Mouse (Mus musculus): ENCODE data around the gene Fam214b. TPM values are rescaled to one million over a fixed set of nuclear protein-coding genes. Genes with fewer than 3 reads are reported as not detected.
A peak's percentile ranks its signal among the peaks of the same experiment; 100 is the strongest.

Gene Fam214b
- polyA plus RNA-seq, 1 experiment from 2014 or later: 7.9 TPM

DNA sequence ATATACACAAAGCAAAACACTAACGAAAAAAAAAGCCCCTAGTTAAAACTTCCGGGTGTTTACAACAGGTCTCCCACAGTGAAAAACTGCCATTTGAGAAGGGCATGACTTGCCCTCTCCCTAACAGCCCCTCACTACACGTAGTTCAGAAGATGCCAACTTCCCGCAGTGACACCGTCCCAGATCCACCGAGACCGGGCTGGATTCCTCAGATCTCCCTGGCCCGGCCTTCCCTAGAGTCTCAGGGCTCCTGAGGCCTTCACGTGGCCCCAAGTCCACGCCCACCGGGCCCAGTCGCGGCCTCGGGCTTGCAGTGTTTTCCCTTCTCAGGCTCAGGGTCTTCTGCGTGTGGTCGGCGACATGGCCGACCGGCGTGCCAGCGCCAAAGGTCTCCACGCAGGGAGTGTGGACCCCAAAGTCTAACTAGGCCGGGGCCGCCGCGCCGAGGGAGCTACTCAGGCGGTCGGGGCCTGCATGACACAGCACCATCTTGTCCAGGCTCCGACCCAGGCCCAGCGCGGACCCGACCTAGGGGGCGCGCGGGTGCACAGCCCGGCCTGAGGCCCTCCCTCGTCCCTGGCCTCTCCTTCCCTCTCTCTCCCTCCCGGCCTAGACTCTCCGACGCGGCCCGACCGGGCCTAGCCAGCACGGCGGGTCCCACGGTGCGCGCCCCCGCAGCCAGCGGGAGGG is 46.4 kb downstream of the Fam214b start:
- Histone ChIP-seq H3K27ac (peak overlapping the region; percentile 100), H3K9me3 (no peaks in the 10 kb centered on the region), H3K4me1 (replicated peaks) (peaks cover 10% of the 10 kb centered on the region), H3K27me3 (replicated peaks) (no peaks in the 10 kb centered on the region), H3K4me2 (replicated peaks) (peak overlapping the region; percentile 49), H3K9ac (peak overlapping the region; percentile 97), H3K36me3 (peaks cover 7% of the 10 kb centered on the region; the same call in 1 of the 2 replicates), H3K4me3 (replicated peaks) (peak overlapping the region; percentile 93)
- ATAC-seq: peak; percentile 79
- WGBS: under 1% methylated on average over 47 of the region's 51 CpGs

DNA sequence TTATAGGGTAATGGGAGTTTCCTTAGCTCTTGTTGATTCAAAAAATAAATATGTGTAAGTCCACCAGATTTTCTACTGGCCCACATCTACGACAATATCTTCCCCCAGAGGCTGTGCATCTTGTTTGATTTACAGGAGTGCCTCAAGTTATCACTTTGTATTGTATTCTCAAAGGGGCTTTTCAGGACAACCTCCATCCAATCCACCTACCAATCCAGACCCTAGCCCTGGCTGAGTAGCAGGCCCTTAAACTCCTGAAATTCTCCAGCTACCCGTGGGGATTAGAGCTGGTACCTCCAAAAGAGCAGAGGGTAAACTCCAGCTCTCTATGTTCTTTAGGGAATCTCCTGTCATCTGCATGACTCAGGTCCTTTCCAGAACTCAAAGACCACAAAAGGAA is 48.0 kb downstream of the Fam214b start:
- Histone ChIP-seq H3K27me3 (replicated peaks) (no peaks in the 10 kb centered on the region), H3K27ac (no peak overlapping the region), H3K4me2 (replicated peaks) (peak overlapping the region; percentile 49), H3K36me3 (peaks cover 16% of the 10 kb centered on the region), H3K4me3 (replicated peaks) (peak overlapping the region; percentile 93), H3K4me1 (replicated peaks) (peaks cover 10% of the 10 kb centered on the region), H3K9ac (no peak overlapping the region), H3K9me3 (no peaks in the 10 kb centered on the region)
- no peak for ATAC-seq
- WGBS: 54% methylated on average over 2 of the region's 2 CpGs

DNA sequence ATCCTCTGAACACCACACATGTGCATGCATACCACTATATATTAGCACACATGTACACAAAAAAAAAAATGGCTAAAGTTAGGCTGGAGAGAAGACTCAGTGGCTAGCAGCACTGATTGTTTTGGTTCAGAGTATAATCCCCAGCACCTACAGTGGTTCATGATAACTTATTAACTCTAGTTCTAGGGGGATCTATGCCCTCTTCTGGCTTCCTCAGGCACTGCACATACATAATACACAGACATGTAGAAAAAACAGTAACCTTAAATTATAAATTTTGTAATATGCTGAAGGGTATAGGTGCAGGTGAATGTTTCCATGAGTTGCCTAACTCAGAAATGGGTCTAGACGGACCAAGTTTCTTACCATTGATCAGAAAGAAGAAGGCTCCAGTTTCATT is 57.7 kb downstream of the Fam214b start:
- H3K9me3 ChIP-seq: no peaks in the 10 kb centered on the region
- no peak overlapping the region for H3K27ac ChIP-seq
- ATAC-seq: no peak
- H3K9ac ChIP-seq: no peak overlapping the region
- no peak overlapping the region for H3K4me3 ChIP-seq (replicated peaks)
- no peak overlapping the region for H3K4me2 ChIP-seq (replicated peaks)
- no peaks in the 10 kb centered on the region for H3K4me1 ChIP-seq (replicated peaks)
- H3K27me3 ChIP-seq (replicated peaks): no peaks in the 10 kb centered on the region
- H3K36me3 ChIP-seq: peaks cover 40% of the 10 kb centered on the region
- WGBS: 91% methylated on average over 1 of the region's 1 CpGs

Other genes with a start within 250 kb of the Fam214b start
- gene Fam205a1, start 192.3 kb downstream of the Fam214b start, polyA plus RNA-seq (2015; fragmentation: Nextera tagmentation; extraction: Ambion mirVana): not detected in 2 replicates
- gene Gm12394, start 189.4 kb downstream of the Fam214b start, polyA plus RNA-seq (2015; fragmentation: Nextera tagmentation; extraction: Ambion mirVana): 0.09 and 0.10 TPM in 2 replicates
- gene Fam205c, start 172.0 kb downstream of the Fam214b start, polyA plus RNA-seq (2015; fragmentation: Nextera tagmentation; extraction: Ambion mirVana): 0.30 and 0.60 TPM in 2 replicates
- gene Phf24, start 129.6 kb downstream of the Fam214b start, polyA plus RNA-seq (2015; fragmentation: Nextera tagmentation; extraction: Ambion mirVana): 0.82 and 1.6 TPM in 2 replicates
- 7.3 and 8.4 TPM in 2 replicates for gene Dnajb5, start 96.4 kb downstream of the Fam214b start, polyA plus RNA-seq (2015; fragmentation: Nextera tagmentation; extraction: Ambion mirVana)
- 0.28 and 0.33 TPM in 2 replicates for gene 1700022I11Rik, start 76.6 kb downstream of the Fam214b start, polyA plus RNA-seq (2015; fragmentation: Nextera tagmentation; extraction: Ambion mirVana)
- 461 and 483 TPM in 2 replicates for gene Vcp, start 45.7 kb downstream of the Fam214b start, polyA plus RNA-seq (2015; fragmentation: Nextera tagmentation; extraction: Ambion mirVana)
- 15.0 and 15.2 TPM in 2 replicates for gene Fancg, start 35.7 kb downstream of the Fam214b start, polyA plus RNA-seq (2015; fragmentation: Nextera tagmentation; extraction: Ambion mirVana)
- gene Pigo, start 20.4 kb downstream of the Fam214b start, polyA plus RNA-seq (2015; fragmentation: Nextera tagmentation; extraction: Ambion mirVana): 22.9 and 28.2 TPM in 2 replicates
- gene Stoml2, start 14.5 kb downstream of the Fam214b start, polyA plus RNA-seq (2015; fragmentation: Nextera tagmentation; extraction: Ambion mirVana): 318 and 334 TPM in 2 replicates
- gene Unc13b, start 12.7 kb upstream of the Fam214b start, polyA plus RNA-seq (2015; fragmentation: Nextera tagmentation; extraction: Ambion mirVana): 6.0 and 6.1 TPM in 2 replicates
- gene Atp8b5, start 220.9 kb upstream of the Fam214b start, polyA plus RNA-seq (2015; fragmentation: Nextera tagmentation; extraction: Ambion mirVana): 0.85 and 1.1 TPM in 2 replicates

Data from intestine, embryonic 15.5 days (tissue).